ENCODE assay signal across 14 mouse cellular contexts in genomic region chr5:144253212-144253611, GRCm38 (mm10). TPM values are rescaled to one million over a fixed set of nuclear protein-coding genes. Genes with fewer than 3 reads are reported as not detected.
DNase-seq lines count a peak whose midpoint lies in the region; ATAC-seq and TF ChIP-seq lines count a peak whose summit lies in the region.
"Had no signal": no experiment of that assay in that cellular context is flagged by ENCODE, and none has a peak within 500 bp of the region (broad histone marks: within the 10 kb centered on the region; RNA-seq: fewer than 3 reads in every experiment).

No protein-coding gene starts in this region.

- ATAC-seq in kidney, postnatal 0 days (replicated peaks; ENCODE audit: low FRiP score, low read depth), result no peak

- no peaks in the 10 kb centered on the region for H3K9me3 ChIP-seq in kidney, postnatal 0 days (replicated peaks; ENCODE audit: low read length)

- H3K9ac ChIP-seq in kidney, postnatal 0 days (ENCODE audit: low read depth, low read length), result no peak overlapping the region
- H3K9ac ChIP-seq: liver, embryonic 15.5 days had no signal

- no peak for DNase-seq in kidney, postnatal 0 days (ENCODE audit: low spot score)
- no peak for DNase-seq in kidney, postnatal 4 days
- peak; percentile 30 for DNase-seq in thymus, postnatal 4 days
- DNase-seq in thymus, adult 18-20 months, result no peak
- DNase-seq in retina, postnatal 1 day, result no peak
- DNase-seq in urinary bladder, postnatal 10 days (ENCODE audit: low spot score), result no peak
- DNase-seq: adrenal gland, postnatal 36 days; cerebellum, adult 8-10 months; lung, postnatal 36 days had no signal

- 65% methylated on average over 4 of the region's 4 CpGs for WGBS in kidney, postnatal 0 days
- WGBS in macrophage (ENCODE audit: missing documents), result 87% methylated on average over 4 of the region's 4 CpGs

- H3K79me2 ChIP-seq in macrophage (ENCODE audit: inconsistent target), result peaks cover 79% of the 10 kb centered on the region

- H3K4me1 ChIP-seq in kidney, postnatal 0 days (replicated peaks; ENCODE audit: insufficient read depth, low read length), result peaks cover 15% of the 10 kb centered on the region

- no peaks in the 10 kb centered on the region for H3K27me3 ChIP-seq in kidney, postnatal 0 days (ENCODE audit: insufficient read depth, low read length)

- H3K36me3 ChIP-seq in kidney, postnatal 0 days (ENCODE audit: insufficient read depth, low read length), result 0 out of 2 replicates have a peak, but pooled peaks cover 6% of the 10 kb centered on the region
- peaks cover 8% of the 10 kb centered on the region; the same call in 1 of the 2 replicates for H3K36me3 ChIP-seq in macrophage (ENCODE audit: inconsistent target)
- H3K36me3 ChIP-seq: heart, embryonic 10.5 days; liver, embryonic 15.5 days had no signal

- TF ChIP-seq CTCF in kidney, postnatal 0 days (IDR thresholded peaks at IDR 0.05; ENCODE audit: low read depth), result peak; percentile 30; the same call in 1 of the 2 replicates

- no peak overlapping the region for H3K4me3 ChIP-seq in kidney, postnatal 0 days (replicated peaks; ENCODE audit: low read depth, low read length)
- no peak overlapping the region for H3K4me3 ChIP-seq in macrophage (ENCODE audit: inconsistent target)
- H3K4me3 ChIP-seq: embryonic facial prominence, embryonic 10.5 days; heart, embryonic 10.5 days; liver, embryonic 15.5 days; midbrain, embryonic 10.5 days had no signal

- H3K4me2 ChIP-seq in kidney, postnatal 0 days (ENCODE audit: low read length), result no peak overlapping the region

- no peak overlapping the region for H3K27ac ChIP-seq in kidney, postnatal 0 days
- peak overlapping the region; percentile 99 for H3K27ac ChIP-seq in macrophage
- H3K27ac ChIP-seq: embryonic facial prominence, embryonic 10.5 days; heart, embryonic 10.5 days; liver, embryonic 15.5 days; midbrain, embryonic 10.5 days had no signal

RNA-seq across cellular contexts. Expression of gene Bri3, which starts 9.0 kb away (rescaled TPM):
- polyA plus RNA-seq in kidney, postnatal 0 days (2015; fragmentation: Nextera tagmentation; extraction: Ambion mirVana), result 205 and 224 TPM in 2 replicates
- total RNA-seq in macrophage (2018; cell fraction: chromatin; rRNA removed), result 100 to 1,000 TPM in 22 of 26 experiments, 10 to 100 TPM in 4; 58.8 to 230 (median 146) TPM
- 100 to 1,000 TPM; 542 to 899 (median 688) TPM for total RNA-seq in macrophage (2018; cell fraction: cytosol; rRNA removed)
- total RNA-seq in macrophage (2018; cell fraction: nucleus; rRNA removed), result 100 to 1,000 TPM; 108 to 411 (median 269) TPM
- polyA plus RNA-seq in macrophage (2018), result 238 to 490 TPM (median 271 TPM) in 3 replicates

RNA-seq across cellular contexts. Expression of gene Tecpr1, which starts 29.8 kb away (rescaled TPM):
- polyA plus RNA-seq in kidney, postnatal 0 days (2015; fragmentation: Nextera tagmentation; extraction: Ambion mirVana), result 15.3 and 17.4 TPM in 2 replicates
- total RNA-seq in macrophage (2018; cell fraction: chromatin; rRNA removed), result 1,000 to 10,000 TPM in 9 of 26 experiments, 100 to 1,000 TPM in 17; 169 to 1,925 (median 703) TPM
- total RNA-seq in macrophage (2018; cell fraction: cytosol; rRNA removed), result 100 to 1,000 TPM in 18 of 26 experiments, 10 to 100 TPM in 8; 66.8 to 322 (median 143) TPM
- total RNA-seq in macrophage (2018; cell fraction: nucleus; rRNA removed), result 1,000 to 10,000 TPM in 5 of 26 experiments, 100 to 1,000 TPM in 21; 163 to 1,406 (median 471) TPM
- 61.4 to 244 TPM (median 121 TPM) in 3 replicates for polyA plus RNA-seq in macrophage (2018)
